Mouse (Mus musculus): Measurements from ENCODE around the gene Btnl2.

Btnl2 gene

DNA sequence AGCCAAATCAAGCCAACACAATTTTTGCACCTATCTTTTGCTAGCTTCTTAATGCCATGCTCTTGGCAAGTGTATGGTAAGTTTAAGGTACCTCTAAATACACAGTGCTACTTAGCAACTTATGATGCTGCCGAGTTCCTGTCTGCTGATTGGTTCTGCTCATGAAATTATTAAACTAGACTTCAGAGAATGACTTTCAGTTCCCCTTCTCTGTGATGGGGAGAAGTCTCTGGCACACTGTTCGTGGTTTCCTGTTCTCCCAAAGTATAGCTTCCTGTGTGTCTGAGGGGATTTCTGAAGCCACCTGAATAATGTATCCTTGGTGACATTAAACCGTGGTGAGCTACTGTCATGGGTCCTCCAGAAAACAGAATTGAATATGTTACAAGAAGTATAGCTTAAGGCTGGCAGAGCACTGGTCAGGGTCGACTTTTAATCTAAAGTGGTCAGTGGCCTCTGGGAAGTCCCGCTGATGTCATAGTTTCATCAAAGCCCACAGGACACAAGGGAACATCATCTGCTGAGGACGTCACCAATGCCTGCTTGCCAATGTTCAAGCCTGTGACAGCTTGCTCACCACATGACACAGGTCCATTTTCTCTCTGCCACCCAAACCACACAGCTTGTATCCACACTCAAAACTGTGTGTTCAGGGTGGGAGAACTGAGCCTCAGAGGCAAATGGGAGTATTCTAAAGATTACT, 6.9 kb upstream of the Btnl2 start:
- peak; percentile 92 to 95 for DNase-seq (ENCODE audit: low spot score in 2 of 2)

DNA sequence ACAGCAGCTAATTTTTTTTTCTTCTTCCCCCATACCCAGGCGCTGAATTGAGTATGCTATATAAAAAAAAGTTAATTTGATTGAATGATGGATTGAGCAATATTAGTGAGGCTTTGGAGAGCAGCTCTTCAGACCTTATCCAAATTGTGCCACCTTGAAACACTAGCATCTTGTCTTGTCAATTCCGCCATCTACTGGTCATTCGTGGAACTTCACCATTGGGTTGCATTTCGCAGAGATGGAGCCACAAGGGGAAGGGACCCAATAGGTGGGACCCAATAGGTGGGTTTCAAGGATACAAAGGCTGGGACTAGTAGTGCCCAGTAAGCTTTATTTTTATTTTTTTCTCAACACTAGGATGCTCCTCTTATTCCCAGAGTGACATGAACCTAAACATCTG, 5.2 kb upstream of the Btnl2 start:
- DNase-seq (ENCODE audit: low spot score in 2 of 2): peak; percentile 81 to 86

DNA sequence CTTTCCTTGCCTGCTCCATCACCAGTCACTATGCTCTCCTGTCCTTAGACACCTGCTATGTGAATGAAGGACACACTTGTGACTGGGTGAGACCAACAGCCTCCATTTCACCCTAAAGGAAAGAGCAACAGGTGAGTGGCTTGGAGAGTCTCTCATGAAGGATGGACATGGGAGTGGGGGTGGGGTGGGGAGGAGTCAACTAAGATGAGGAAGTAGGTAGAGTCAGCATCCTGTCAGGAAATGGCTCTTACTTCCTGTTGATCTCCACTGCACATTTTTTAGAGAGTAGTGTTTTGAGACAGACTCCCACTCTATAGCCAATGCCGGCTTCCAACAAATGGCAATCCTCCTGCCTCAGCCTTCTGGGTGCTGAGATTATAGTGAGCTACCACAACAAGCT, 318 bp downstream of the Btnl2 start:
- DNase-seq (ENCODE audit: low spot score in 2 of 2): peak; percentile 76 to 78

DNA sequence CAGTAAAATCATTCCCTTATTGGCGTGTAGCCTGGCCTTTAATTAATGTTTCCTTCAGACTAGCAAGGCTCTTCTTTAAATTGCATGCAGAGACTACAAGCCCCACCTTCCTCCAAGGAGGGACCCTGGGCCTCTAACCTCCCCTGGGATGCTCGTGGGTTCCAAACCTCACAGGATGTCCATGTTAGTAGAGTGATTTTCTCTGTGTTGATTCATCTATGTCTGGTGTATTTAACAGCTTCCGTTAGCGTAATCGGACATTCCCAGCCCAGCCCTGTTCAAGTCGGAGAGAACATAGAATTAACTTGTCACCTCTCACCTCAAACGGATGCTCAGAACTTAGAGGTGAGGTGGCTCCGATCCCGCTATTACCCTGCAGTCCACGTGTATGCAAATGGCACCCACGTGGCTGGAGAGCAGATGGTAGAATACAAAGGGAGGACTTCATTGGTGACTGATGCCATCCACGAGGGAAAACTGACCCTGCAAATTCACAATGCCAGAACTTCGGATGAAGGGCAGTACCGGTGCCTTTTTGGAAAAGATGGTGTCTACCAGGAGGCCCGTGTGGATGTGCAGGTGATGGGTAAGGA, 8.4 kb downstream of the Btnl2 start:
- no peak for DNase-seq (ENCODE audit: low spot score in 2 of 2)

DNA sequence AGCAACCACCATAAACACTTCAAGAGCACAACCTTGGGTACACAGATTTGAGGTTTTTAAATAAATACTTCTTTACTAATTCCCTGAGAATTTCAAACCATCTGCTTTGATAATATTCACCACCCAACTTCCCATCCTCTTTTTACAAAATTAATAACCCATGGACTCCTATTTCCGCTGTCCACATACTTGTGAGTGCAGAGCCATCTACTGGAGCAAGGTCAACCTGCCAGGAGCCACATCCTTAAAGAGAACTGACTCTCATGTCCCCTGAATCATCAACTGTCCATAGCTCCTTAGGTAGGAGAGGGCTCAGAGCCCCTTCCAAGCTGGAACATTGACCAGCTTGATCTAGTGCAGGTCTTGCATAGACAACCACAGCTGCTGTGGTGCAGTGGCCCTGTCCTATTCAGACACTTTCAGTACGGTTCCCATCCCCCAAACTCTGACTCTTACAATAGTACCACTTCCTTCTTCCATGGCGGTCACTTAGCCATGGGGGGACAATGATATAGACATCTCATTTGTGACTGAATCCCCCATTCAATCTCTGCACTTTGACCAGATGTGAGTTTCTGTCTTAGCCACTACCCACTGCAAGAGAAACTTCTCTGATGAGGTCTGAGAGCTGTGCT, 9.2 kb downstream of the Btnl2 start:
- peak in 1 of 2 experiments; percentile 24 for DNase-seq (ENCODE audit: low spot score in 2 of 2)

DNA sequence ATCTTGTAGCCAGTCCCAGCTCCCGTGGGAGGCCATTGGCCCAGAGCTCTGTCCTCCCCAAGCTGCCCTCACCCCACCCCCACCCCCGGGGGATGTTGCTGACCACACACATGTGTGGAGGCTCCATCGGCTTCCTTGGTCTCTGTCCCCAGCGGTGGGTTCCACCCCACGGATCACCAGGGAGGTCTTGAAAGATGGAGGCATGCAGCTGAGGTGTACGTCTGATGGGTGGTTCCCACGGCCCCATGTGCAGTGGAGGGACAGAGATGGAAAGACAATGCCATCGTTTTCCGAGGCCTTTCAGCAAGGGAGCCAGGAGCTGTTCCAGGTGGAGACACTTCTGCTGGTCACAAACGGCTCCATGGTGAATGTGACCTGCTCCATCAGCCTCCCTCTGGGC, 10.4 kb downstream of the Btnl2 start:
- DNase-seq (ENCODE audit: low spot score in 2 of 2): no peak

DNA sequence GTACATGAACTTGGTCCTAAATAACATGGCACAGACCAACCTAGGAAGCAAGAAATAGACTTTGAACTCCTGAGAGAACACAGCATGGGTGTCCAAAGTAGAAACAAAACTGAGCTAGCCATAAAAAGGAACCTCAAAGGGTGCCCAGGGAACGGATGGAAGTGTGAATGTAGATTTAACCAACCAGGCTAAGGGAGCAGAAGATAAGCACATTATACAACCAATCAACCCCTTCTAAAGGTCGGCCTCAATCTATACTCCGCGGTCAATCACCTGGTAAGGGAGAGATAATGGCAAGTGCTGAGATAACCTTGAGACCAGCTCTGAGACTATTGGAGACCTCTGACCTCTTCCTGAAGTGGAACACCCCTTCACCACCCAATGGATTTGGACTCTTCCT, 15.9 kb downstream of the Btnl2 start:
- DNase-seq (ENCODE audit: low spot score in 2 of 2): no peak

DNA sequence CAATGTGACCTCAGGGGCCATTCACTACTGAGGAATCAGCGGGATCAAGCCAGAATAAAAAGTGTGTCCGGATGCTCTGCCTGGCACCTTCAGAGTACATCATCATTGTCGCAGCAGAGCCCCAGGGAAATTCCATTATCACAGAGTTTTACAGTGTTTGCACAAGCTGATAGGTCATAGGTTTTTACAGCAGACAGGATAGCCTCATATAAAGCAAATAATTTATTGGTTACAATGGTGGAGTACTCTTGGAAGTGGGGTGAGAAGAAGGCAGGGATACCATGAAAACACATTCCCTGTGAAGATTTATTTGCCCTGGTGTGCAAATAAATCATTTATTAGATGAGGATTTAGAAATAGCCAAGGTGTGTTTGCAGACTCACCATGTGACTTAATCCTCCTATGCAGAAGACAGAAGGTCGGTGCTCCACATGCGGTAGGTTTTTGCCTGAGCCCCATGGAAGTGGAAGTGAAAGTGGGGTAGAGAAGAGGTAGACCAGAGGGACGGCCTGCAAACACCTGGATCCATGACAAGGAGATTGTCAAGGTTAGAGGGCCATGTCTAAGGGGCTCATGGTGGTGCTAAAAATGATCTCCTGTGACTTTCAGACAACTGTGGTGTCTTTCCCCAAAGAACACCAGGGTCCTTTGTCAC, 18.6 kb downstream of the Btnl2 start:
- no peak for DNase-seq (ENCODE audit: low spot score in 2 of 2)

DNA sequence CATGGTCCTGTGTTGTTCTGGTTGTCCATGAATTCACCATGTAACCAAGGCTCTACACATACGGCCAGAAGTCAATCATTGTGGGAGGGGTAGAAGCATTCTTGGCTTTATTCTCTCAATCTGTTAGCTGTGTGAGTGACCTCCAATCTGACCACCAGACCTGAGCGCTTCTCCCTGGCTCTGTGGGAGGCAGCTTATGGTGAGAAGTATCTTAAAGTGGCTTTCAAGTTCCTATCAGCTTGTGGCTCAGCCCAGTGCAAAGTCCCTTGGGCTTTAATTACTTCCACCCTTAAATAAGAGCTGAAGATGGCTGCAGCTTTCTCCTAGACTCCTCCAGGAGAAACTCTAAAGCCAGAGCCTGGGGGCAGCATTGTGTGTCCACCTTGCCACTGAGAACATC, 22.2 kb downstream of the Btnl2 start, which contains the start of gene Btnl1:
Gene Btnl1 (plus strand): TSS at position 286 of the 400 bp plus-strand sequence.
- peak in 1 of 2 experiments; percentile 21 for DNase-seq (ENCODE audit: low spot score in 2 of 2)

DNA sequence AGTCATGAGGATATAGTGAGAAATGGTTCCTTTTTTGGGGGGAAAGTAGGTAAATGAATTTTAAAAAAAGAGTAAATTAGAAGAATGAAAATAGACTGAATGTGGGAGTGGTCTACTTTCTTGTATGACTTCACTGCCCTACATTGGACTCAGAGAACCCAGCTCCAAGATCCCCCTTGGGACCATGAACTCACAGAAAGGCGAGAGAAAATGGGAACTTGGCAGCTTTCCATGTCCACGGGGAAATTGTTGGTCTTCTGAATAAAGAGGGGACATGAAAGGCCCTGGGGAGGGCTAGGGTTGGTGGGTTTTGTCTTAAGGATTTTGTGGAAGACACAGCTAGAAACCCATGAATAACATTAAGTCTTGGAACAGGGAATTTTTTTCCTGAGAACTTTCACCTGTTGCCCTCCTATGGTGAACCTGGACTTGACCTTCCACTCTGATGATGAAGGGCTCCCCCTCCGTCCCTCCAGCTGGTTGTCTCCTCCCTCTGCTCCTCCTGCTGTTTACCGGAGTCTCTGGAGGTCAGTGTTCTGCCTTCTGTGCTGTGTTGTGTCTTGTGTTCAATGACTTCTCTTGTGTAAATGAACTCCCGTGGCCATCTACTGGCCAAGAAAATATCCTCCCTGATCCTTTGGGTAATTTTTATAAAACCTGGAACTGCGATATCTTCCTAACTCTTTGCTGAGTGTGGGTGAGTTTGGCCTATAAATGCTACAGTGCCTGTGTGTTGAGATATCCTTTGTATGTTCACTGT, 23.0 kb downstream of the Btnl2 start:
- DNase-seq (ENCODE audit: low spot score in 2 of 2): no peak

DNA sequence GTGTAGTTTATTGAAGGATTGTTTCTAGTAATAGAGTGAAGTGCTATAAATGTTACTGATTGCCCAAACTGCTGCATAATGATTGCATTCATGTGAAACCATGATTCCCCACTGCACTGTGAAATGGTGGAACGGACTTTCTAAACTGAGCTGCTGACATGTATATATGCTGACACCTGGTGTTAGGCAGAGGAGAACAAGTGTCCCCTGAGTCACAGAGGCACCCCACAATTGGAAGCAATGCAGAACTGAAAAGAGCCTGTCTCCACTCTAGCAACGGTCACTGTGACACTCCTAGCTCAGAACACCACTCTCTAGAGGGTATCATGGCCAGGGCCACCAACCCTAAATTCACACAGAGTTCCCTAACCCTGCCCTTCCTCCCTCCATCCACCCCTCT, 24.1 kb downstream of the Btnl2 start:
- peak; percentile 64 to 71 for DNase-seq (ENCODE audit: low spot score in 2 of 2)

DNA sequence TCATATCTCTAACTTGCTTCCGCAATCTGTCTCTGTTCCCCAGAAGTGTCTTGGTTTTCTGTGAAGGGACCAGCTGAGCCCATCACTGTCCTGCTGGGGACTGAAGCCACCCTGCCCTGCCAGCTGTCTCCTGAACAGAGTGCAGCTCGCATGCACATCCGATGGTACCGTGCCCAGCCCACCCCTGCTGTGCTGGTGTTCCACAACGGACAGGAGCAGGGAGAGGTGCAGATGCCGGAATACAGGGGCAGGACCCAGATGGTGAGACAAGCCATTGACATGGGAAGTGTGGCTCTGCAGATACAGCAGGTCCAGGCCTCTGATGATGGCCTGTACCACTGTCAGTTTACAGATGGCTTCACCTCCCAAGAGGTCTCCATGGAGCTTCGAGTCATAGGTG, 24.8 kb downstream of the Btnl2 start:
- DNase-seq (ENCODE audit: low spot score in 2 of 2): no peak

DNA sequence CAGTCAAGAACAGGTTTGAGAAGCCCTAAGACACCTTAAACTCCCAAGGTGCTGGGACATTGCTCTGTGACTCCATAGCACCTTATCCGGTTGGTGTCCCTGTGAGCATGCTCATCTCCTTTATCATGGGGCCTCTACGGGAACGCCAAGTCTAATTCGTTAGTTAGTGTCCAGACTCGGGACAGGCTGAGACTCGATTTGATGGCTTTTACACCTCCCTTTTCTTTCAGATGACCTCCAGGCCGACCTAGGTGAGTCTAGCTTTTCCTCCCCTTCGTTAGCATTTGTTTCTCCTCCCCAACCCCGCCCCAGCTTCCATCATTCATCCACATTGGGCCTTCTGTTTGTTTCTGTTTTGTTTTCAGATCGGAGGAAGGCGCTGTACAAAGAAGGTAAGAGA, 27.3 kb downstream of the Btnl2 start:
- no peak for DNase-seq (ENCODE audit: low spot score in 2 of 2)

DNA sequence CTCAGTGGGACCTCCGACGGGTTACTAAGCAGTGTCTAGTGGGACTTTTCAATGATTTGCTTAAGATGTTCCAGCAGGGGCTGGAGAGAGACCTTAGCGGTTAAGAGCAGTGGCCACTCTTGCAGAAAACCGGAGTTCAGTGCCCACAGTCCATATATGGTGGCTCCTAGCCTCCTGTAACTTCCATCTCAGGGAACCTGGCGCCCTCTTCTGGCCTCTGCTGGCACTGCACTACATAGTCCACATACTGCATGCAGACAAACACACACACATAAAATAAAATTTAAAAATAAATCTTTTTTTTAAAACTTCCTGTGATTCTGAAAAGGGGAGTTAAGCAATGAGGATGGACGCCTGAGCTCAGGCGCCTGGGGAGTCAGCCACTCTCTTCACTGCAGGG, 28.6 kb downstream of the Btnl2 start:
- peak in 1 of 2 experiments; percentile 34 for DNase-seq (ENCODE audit: low spot score in 2 of 2)

DNA sequence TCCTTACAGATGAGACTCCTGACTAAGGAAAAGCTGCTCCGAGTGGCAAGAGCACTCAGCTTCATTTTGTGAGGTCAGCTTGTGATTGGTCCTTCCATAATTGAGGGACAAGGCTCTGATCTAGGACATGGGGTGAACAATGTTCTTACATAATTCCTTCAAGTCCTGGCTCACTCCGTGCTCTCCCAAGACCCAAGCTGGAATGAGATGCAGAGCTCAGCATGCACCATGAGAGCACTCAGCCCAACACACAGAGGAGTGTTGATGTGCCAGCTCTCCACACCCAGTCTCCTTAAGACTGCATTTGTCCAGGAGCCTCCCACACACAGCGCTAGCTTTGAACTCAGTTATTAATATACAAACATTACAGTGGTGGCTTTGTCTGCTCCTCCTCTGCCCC, 30.1 kb downstream of the Btnl2 start:
- DNase-seq (ENCODE audit: low spot score in 2 of 2): no peak

DNA sequence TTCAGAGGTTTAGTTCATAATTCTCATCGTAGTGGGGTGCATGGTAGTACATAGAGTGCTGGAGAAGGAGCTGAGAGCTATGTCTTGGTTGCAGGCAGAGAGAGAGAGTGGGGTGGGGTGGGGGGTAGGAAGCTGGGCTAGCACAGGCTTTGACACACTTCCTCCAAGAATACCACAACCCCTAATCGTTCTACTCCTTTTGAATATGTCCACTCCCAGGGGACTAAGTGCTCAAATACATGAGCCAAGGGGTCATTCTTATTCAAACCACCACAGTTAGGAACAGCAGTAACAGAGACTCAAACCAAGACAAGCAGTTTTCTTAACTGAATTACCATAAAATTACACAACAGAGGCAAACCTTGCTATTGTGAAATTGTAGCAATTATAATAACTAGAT, 32.0 kb downstream of the Btnl2 start:
- no peak for DNase-seq (ENCODE audit: low spot score in 2 of 2)

DNA sequence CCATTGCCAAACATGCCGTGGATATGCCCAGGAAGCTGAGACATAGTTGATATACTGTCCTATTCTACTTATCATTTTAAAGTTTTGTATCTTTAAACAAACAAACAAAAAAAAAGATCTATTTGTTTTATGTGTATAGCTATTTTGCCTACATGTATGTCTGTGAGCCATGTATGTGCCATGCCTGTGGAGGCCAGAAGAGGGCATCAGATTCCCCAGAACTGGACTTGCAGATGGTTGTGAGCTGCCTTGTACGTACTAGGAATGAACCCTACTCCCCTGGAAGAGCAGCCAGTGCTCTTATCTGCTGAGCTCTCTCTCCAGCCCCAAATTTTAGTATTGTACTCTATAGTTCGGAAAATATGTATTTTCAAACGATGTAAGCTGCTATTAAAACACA, 33.9 kb downstream of the Btnl2 start:
- peak; percentile 42 to 50 for DNase-seq (ENCODE audit: low spot score in 2 of 2)

DNA sequence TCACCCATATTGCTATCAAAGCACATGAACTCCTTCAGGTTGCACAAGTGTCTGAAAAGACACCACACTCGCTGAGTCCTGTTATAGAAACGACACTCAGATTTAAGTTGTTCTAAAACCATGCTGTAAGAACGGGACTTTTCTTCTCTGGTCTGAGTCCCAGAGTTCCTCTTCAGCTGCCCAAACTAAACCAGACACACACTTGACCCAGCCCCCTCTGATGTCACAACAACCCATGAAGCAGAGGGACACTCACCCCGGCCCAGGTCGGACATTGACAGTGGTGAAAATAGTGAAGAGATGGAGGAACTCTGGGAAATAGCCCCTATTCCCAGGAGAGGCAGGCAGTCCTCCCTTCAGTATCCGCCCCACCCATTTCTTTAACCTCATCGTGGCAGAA, 36.9 kb downstream of the Btnl2 start:
- DNase-seq (ENCODE audit: low spot score in 2 of 2): no peak

DNA sequence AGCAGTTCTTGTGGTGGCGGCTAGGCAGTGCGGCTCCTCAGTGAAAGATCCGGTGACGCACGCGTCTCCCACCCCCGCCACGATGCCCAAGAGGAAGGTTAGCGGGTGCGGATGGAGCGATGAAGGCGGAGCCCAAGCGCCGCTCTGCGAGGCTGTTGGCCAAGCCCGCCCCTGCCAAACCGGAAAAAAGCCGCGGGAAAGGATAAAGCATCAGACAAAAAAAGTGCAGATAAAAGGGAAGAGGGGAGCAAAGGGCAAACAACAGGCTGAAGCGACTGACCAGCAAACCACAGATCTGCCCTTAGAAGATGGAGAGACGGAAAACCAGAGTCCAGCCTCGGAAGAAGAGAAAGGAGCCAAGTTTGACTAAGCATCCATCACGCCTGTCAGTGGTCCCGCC, 37.7 kb downstream of the Btnl2 start:
- peak in 1 of 2 experiments; percentile 16 for DNase-seq (ENCODE audit: low spot score in 2 of 2)

DNA sequence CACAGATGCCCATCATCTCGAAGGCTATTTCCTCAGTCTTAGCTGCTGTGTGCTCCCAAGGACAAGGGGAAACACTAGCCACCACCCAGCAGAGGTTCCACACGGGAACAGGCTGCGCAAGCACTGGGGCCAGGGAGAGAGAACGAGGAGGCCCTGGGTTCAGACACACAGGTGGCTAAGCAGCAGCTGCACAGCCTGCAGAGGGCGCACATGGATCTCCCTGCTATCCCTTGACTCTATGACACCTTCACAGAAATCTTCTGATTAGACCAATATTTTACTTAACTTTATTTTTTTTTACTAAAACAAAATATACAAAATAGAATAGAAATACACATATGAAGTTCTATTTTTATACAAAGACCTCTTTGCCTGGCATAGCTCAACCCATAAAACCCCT, 42.7 kb downstream of the Btnl2 start:
- peak; percentile 49 to 56 for DNase-seq (ENCODE audit: low spot score in 2 of 2)

DNA sequence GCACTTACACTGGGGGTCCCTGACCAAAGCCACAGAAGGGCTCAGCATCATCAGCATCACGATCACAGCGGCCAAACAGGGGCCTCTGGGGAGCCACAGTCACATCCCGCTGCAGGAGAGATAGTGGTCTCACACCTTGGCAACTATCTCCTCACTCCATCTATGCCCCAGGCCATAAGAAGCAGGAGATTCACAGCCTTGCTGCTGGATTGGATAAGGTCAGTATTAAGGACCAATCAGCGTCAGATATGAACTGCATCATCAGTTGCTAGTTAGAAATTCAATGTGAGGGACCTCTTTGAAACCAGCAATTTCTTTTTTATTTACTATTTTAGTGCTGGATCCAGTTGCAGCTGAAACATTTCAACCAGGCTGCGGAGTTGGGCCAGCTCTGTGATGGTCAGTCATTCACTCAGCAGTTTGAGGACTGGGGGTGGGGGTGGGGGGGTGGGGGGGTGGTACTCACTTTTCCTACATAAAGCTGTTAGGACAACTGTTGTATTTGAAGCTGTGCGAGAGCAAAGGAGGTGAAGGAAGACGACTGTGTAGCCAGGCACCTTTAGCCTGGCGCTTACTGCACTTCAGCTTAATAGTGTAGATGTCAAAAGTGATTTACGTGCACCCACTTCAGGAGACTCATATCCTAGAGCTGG, 43.6 kb downstream of the Btnl2 start:
- DNase-seq (ENCODE audit: low spot score in 2 of 2): peak; percentile 82 to 87
